Mouse (Mus musculus) heart, adult 8-10 months (tissue): ENCODE measurements at regions not wholly inside any gene's neighbourhood (a gene's known extent, or its start where the extent isn't known, plus 50 kb on each side); places are given as distances from the start of the nearest gene placed in this dataset.

Experiments
- DNase-seq: peaks from one replicate; pipeline ENCODE4 v3.0.0; 2022; ENCODE audit warnings: low spot score

DNA sequence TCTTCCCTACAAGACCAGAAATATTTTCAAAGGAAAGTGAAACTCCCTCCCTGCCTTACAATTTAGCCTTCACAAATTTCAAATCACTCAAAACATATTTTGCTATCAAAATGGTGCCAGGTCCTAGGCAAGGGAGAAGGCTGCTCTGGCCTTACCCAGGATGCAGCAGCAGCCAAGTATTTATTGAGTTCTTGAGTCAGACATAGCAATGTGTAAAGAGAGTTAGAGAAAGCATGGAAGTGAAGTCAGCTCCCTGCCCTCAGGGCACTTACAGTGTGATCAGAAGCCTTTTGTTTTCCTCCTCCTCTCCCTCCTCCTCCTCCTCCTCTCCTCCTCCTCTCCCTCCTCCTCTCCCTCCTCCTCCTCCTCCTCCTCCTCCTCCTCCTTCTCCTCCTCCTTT, 194.6 kb upstream of the Sox9 start:
- DNase-seq: no peak

DNA sequence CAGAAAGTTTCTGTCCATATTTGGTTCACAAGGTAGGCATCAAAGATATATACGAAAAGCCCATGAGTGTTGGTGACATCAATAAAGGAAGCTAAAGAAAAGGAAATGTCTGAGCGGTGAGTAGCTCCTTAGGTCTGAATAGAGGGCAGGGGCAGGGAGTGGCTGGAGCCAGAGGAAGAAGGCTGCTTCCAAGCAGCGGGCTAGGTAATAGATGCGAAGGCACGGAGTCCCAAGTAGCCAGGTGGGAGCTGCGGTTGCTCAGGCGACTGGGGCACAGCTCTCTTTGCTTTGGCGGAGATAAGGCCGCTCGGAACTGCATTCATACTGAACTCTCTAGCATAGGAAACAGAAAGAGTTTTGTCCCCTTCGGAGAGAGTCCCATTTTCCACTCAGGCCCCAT, 193.9 kb upstream of the Sox9 start:
- DNase-seq: no peak

DNA sequence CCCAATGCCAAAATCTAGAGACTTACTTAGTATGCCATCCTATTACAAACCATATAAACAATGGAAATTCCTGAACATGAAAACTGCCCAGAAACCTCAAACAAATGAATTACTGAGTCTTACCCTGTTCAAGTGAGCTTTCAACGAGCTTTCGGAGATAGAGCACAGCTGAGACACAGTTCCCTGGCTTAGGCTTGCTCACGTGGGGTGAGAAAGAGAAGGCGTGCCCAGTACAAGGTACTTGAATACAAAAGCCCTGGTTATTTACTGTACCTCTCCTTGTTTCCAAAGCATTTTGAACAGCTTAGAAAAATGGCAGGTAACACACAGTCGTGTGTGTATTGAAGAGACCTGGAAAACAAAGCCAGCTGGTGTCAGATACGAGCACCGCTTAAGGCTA, 191.8 kb upstream of the Sox9 start:
- DNase-seq: no peak

DNA sequence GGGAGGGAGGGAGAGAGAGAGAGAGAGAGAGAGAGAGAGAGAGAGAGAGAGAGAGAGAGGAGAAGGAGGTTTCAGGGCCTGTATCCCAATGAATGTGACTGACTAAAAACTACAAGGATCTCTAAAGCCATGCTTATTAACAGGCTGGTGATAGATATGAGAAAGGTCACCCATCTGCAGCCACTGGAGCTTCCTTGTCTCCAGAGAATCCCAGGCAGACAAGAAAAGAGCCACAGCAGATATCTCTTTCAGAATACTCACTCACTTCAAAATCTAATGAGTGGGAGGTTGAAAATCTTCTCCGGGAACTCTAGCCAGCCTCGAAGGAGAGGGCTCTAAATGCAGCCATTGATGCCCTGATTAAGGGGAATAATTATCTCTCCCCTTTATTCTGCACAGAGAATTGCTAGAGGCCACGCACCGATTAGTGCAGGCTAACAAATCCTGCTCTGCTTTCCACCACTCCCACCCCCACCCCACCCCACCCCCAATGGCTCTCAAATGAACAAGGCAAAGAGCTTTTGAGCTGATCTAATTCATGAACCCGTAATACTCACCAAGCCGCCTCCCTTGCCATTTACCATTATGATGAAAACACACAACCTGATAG, 189.5 kb upstream of the Sox9 start:
- DNase-seq: no peak

DNA sequence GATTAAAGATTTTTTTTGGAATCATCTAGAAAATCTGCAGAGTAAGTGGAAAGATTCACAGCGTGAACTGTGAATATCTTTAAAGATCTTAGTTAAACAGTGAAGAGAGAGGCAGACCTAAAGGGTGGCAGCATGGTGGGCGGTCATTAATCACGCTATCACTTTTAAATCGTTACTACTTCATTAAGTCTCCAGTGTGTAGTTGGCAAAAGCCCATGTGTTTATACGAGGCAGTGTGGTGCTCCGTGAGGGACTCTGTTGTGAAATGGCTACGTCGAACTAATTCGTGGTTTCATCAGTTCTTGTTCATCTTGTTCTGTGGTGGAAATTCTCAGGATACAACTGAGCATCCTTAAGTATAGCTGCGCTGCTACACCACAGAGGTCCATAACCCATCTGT, 188.2 kb upstream of the Sox9 start:
- no peak for DNase-seq

DNA sequence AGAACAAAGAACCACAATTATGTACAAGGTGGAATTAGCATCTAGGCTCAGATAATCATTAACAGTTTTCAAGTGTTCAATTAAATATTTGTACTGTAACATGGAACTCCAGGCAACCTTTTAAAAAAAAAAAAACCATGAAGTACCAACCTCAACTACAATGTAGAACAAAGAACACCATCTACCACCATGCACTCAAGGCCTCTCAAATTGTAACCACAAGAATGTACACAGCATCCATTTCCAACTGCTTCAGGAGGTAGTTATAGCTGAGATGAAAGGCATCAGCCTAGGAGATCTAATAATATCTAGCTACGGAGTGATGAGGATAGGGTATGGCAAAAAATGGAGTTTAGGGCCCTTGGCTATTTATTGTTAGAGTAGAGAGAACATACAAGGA, 174.7 kb upstream of the Sox9 start:
- no peak for DNase-seq

DNA sequence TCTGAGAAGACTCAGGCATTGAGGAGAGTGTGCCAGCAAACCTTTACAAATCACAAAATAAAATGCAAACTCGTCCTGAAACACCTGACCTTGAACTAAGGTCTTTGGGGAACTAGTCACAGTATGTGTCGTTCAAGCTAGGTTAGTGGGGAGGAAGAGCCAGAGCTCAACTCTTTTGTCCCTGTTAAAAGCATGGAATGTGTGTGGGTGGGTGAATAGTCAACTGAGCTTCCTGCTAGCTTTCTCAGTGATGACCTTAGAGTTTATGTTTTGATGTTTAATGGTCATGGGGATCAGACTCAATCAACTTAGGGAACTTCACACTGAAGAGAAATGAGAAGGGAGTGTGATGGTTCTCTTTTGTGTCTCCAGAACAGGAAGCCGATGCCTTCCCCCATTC, 172.7 kb upstream of the Sox9 start:
- DNase-seq: no peak

DNA sequence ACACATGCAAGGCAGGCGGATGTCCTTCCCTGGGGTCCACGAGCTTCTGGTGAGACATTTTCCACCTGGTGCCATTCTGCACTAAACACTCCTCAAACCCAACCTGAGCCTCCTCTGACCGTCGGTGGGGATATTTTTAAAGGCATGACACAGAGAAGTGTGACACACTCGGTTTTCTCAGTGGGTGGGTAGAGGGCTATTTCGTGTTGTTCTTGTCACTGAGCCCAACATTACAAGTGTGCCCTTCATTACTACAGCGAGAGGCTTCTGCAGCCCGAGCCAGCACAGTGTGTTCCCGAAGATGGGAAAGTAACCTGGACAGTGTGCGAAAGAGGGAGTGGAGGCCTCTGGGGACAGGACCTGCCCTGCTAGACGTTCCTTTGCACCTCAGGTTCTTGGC, 171.0 kb upstream of the Sox9 start:
- DNase-seq: no peak

DNA sequence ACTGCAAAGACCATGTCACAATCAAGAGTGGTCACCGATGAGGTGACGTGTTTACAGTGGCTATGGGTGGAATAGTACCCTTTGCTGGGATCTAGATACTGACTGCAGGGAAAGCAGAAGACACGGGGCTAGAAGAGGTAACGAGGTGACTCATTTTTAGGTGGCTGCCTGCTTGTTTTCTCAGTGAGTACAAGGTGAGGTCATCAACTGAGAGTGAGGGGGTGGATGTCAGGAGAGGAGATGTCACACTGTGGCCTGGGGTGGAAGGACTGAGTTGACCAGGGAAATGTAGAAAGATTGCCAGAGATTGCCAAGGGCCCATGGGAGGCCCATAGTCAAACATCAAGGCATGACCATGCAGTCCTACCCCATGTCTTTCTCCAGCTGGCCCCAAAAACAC, 166.4 kb upstream of the Sox9 start:
- DNase-seq: no peak

DNA sequence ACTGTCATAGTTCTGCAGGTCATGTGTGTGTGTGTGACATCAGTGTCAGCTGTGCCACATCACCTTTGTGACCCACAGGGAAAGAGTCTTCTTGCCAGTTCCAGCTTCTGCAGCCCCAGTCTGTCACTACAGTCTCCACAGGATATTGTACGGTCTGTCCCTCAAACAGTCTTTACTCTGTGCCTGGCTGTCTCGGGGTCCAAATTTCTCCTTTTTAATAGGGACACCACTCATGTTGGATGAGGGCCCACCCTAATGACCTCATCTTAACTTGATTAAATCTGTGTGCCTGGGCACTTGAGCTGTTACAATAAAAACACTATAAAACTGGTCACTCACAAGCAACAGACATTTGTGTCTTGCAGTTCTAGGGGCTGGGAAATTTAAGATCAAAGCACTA, 165.1 kb upstream of the Sox9 start:
- DNase-seq: no peak

DNA sequence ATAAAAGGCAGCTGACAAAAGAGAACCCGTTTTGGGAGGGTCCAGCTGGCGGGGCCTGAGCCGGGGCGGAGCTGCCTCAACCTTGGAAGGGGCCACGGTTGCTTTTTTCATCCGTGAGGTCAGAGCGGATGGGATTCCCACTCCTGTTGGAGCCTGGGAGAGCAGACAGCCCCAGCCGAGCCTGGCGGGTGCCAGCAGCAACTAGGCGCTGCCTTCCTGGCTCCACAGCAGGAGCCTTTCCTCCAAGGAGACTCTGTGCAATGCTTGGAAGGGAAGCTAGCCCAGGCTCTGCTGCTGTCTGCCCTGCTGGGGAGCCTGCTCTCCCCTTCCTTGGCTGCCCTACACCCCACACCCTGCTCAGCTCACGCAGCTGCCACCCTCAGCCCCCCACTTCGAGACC, 161.1 kb upstream of the Sox9 start:
- DNase-seq: peak; percentile 53

DNA sequence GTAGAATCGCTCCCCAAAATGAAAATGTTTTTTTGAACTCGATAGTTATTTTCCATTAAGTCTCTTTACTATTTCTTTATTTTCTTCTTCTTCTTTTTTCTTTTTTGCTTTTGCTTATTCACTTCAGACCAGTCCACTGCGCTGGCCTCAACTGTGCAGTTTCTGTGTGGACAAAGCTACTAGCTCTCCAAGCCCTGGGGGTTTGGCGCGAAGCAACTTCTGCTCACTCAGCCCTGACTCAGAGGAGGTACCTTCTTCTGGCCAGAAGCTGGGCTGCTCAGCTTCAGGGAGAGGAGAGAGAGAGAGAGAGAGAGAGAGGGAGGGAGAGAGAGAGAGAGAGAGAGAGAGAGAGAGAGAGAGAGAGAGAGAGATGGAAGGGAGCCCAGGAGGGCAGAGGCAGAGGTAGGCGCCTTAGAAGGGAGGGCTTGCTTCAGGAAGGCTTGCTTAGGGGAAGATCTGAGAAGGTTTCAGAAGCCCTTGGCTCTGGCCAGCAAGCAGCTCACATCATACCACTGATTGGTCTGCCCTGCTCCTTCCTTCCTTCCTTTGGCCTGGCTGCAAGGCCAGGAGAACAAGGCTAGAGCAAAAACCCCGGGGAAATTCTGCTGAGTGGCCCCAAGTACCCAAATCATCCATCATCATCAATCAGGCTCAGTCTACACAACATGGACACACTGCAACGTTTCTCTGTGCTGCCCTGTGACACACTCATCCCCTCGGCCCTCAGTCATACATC, 160.5 kb upstream of the Sox9 start:
- peak; percentile 7 for DNase-seq

DNA sequence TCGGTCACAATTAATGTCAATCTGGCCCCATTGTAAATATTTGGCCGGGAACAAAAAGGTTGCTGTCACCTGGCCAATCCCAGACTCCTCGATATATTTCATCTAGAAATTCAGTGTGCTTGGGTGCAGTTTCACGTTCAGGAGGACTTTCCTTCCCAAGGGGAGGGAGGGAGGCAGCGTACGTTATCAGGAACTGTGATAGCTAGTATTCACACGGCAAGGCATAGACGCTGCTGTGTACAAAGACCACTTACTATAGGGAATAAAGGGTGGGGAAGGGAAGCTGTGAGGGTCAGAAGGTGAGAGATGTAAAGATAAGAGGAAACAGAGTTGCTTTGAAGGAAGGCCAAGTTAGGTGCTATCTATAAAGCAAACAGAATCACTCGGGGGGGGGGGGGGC, 132.7 kb upstream of the Sox9 start:
- no peak for DNase-seq

DNA sequence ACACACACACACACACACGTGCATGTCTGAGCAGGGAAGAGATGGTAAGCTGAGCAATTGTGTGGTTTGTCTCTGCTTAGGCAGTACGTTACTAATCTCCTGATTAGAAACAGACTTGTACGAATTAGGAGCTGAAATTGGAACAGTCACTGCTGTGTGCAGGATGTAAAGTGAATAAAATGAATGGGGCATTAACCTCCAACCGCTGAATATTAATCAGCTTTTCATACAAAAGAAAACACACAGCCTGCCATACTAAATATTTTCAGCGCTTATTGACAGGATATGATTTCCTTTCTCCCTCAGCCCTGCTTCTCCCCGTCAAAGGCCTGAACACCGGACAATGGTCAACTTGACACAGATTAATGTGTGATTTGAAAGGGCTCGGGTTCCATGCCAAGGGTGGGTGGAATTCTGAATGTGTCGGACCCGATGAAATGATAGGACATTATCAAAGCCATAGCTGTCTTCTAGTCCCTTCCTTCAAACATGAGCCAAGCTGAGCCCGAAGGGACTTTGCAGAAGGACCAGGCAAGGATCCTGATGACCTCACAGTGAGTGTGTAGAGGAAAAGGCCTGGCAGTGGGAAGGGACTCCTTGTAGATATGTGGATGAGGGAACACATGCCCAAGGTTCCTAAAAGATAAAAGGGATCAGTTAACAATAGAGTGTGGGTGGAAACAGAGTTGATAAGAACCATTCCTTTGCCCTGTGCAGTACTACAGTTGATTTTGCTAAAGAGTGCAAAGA, 124.4 kb upstream of the Sox9 start:
- DNase-seq: no peak

DNA sequence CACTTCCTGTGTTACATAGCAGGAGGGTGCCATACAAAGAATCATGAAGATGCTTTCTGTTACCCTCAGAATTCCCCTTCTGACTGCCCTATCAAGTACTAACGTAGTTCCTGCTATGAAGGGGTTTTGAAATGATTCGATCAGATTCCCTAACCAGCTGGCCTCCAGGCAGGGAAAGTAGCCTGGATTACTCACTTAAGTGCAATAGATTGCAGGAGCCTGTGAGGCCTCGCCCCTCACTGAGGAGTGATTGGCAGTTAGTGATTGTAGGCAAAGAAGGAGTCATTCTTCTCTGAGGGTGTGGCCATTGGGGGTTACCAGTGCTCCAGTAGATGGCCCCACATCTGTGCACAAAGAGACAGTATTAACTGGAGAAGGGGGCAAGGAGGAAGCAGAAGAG, 122.1 kb upstream of the Sox9 start:
- no peak for DNase-seq

DNA sequence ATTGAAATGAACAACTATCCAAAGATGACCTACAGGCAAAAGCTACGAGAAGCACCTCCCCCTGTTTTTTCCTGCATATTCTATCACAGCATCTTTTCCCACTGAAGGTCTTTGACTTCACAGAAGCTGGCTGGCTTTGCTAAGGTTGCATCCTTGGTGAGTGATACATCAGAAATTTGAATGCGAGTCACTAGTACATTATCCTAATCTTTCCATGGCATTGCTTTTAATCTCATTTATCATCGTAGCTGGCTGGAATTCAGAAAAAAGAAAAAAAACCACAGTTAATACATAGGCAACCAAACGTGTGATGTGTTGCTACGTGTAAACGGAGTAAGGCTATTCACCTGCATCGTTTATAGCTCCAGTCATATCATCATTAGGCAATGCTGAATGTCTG, 120.6 kb upstream of the Sox9 start:
- DNase-seq: no peak

DNA sequence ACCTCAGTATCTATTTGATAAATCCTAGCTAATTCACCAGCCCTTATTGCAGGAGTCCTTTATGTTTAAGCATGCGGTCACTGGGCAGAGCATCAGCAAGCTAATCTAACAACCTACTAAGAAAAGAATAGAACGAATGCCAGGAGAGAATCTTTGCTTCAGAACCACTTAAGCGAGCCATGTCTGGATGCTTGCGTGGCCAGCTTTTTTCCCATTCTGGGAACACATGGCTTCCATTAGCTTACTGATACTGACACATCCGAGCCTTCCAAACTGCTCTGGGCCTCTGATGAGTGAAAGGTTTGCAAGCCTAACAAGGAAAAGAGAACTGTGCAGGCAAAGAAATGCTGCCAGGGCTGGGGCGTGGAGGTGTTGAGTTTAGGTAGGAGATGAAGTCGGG, 114.7 kb upstream of the Sox9 start:
- no peak for DNase-seq

DNA sequence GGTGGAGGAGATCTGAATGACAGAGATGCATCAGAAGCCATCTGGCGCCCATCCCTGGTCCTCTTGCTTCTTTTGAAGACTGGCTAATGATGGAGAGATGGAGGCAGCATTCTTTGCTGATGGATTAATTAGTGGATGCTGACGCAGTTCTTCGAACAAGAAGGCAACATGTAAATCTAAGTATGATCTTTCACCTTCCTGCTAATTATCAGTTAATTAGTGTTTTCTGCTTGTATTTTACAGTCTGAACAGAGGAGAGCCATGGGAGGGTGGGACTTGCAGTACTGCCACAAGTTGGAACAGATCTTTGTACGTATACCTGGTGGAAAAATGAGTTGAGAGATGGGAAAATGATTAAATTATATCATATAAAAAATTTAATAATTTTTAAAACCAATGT, 109.9 kb upstream of the Sox9 start:
- no peak for DNase-seq

DNA sequence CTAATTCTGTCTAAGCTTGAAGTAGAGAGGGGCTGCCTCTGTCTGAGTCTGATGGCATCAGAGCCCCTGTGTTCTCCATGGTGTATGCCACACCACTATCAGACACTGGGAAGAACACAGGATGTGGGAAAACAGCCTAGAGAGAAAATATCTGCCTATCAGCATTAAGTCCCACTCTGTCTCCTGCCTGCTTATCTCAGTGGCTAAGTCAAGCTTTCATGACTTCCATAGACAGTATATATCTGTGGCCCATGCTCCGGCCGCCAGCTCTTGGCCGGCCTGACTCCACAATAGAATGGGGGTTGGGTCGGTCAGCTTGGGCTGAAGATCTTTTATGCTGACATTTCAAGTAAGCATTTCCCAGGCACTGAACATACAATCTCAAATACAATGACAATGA, 92.0 kb upstream of the Sox9 start:
- DNase-seq: no peak

DNA sequence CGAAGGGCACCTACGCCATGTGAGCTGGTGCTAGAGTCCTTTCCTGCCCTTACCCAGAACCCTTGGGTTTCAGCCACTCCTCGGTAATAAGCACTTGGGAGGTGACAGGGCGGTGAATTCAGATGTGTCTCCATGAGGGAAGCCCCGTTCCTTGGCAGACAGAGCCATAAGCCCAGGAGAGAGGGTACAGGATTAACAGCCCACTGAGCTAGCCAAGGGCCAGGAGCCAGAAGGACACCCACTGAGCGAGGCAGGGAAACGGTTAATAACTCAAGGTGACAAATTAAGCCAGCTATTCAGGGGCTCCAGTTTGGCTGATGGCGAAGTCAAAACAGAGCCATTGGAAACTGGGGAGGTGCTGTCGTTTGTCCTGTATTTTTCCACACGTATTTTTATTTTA, 75.9 kb upstream of the Sox9 start:
- DNase-seq: no peak

DNA sequence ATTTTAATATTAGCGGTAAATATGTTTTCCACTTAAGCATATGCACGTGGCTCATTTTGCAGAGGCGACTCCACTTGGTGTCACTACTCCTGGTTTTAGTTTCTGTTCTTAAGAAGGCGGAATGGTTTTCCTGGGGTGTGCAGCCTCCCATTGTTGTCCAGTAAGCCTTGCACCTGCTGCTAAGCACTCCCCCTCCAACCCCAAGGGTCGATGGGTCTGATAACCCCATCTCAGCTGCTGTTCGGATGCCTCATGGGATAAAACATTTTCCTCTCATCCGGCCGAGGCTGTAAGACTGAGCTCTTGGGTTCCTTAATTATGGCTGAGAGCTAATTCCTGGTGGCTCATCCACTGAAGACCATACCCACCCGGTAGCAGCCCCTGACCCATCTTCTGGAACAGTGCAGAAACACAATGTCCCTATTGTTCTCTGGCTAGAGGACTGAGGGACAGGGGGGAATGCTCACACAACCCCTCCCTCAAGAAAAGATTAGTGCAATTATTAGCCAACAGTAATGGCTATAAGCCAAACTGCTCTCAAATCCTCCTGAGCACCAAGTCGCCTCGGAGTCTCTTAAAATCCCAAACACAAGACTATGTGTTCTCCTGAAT, 73.8 kb upstream of the Sox9 start:
- DNase-seq: no peak

DNA sequence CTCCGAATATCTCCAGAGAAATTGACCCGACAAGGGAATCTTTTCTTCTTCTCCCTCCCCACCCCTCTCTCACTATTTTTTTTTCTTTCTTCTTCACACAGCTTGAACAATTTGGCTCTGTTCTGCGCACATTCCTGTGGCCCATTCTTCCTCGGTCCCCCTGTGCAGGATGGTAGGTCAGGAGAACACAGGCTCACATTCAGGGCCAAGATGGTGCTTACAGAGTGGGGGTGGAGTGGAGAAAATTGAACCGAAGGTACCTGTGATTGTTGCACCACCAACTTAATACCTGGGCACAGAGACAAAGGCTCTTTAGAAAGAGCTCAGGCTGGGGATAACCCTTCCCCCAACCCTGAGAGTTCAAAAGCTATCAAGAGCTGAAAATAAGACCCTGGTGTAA, 70.4 kb upstream of the Sox9 start:
- DNase-seq: no peak

DNA sequence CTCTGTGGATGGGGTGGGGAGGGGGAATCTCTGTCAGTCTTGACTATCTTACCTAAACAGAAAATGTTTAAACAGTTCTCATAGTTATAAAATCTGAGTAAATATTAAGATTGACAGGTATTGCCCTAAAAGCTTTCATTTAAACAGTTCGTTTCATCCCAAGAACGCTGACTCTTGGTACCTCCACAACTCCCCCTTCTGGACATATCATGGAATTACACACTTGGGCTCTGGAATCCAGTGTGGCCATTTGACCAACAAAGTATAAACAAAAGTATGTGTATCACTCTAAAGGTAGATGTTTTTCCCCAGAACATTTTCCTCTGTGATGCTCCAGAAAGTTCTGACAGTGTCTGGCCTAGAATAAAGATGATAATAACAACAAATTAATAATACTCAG, 63.5 kb upstream of the Sox9 start:
- DNase-seq: no peak
